Mouse (Mus musculus) kidney, adult 2 months (tissue): ENCODE measurements at regions not wholly inside any gene's neighbourhood (a gene's known extent, or its start where the extent isn't known, plus 50 kb on each side); places are given as distances from the start of the nearest gene placed in this dataset.

ENCODE experiments used
- DNase-seq: peaks from one replicate; pipeline ENCODE4 v3.0.0; 2021
- H3K27ac ChIP-seq: fragments of 200-500 bp; 2 replicates; pipeline ENCODE4 v1.5.1; 2012; ENCODE audit warnings: low read depth, low read length, control low read depth, inconsistent platforms; ENCODE audit not compliant: insufficient read depth
- H3K27me3 ChIP-seq: fragments of 200-500 bp; replicated peaks from 2 replicates; pipeline ENCODE4 v1.6.1; 2012; ENCODE audit warnings: mild to moderate bottlenecking, moderate library complexity, low read length, inconsistent platforms; ENCODE audit not compliant: control insufficient read depth, insufficient read depth
- H3K36me3 ChIP-seq: fragments of 200-500 bp; 2 replicates; pipeline ENCODE4 v1.6.1; 2012; ENCODE audit warnings: mild to moderate bottlenecking, moderate library complexity, low read length, inconsistent platforms; ENCODE audit not compliant: control insufficient read depth, insufficient read depth
- H3K4me1 ChIP-seq: fragments of 200-500 bp; 2 replicates; pipeline ENCODE4 v1.6.1; 2011; ENCODE audit warnings: low read length; ENCODE audit not compliant: control insufficient read depth, insufficient read depth
- H3K4me3 ChIP-seq: fragments of 200-500 bp; 2 replicates; pipeline ENCODE4 v1.5.1; 2011; ENCODE audit warnings: mild to moderate bottlenecking, low read depth, low read length, control low read depth; ENCODE audit not compliant: insufficient read depth
- CTCF ChIP-seq: fragments of 200-500 bp; conservative IDR thresholded peaks from 2 replicates; pipeline ENCODE4 v1.5.1; 2011; ENCODE audit warnings: low read depth, mild to moderate bottlenecking, control low read depth, low read length, moderate library complexity, mixed read lengths; ENCODE audit not compliant: insufficient read depth, insufficient read length
- POLR2A ChIP-seq: fragments of 200-500 bp; IDR thresholded peaks from one replicate; pipeline ENCODE4 v1.6.1; 2011; ENCODE audit warnings: low read depth, low read length, control low read depth
- WGBS: fragments of 180-500 bp; shearing (Covaris S2); methylation state at CpG from one replicate; pipeline ENCODE4 v1.1.7; 2018; 5-methylcytosine and 5-hydroxymethylcytosine counted together

DNA sequence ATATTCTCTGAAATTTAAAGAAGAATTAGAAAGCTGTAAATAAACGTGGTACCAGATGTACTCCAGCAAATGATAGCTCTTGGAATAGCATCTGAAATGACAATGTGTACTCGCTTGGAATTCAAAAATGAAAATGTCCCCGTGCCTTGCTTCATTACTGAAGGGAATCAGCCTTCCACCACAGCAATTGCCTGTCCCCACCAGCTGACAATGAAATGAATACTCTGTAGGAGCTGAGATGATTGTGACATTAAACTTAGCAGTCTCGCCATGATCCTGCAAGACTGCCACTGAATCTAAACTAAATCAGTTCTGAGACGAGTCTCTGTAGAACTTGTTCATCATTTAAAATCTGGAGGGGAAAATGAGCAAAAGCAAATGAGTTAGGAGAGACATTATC, 104.9 kb upstream of the Slc13a1 start:
- TF ChIP-seq POLR2A (no peak), CTCF (no peak)
- Histone ChIP-seq H3K4me1 (no peaks in the 10 kb centered on the region), H3K4me3 (no peak overlapping the region), H3K27ac (no peak overlapping the region), H3K36me3 (no peaks in the 10 kb centered on the region), H3K27me3 (no peaks in the 10 kb centered on the region)
- WGBS = 82% methylated on average over 5 of the region's 5 CpGs
- DNase-seq = no peak

DNA sequence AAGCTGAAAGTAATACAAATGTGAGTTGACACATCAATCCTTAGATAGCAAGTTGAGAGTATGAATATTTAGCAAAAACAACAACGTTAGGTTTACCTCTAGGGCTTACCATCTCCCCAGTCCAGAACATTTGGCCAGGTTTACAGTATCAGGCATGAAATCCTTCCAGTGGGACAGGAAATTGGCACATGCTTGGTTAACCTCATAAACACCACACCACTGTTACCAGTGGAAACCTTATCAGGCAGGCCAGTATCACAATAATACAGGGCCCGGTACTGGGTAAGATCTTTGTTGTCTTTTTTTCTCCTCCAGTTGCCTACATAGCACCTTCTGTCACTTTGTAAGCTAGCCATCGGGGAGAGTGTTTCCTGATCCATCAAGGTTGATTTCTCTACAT, 101.7 kb upstream of the Slc13a1 start:
- H3K27ac ChIP-seq = no peak overlapping the region
- no peaks in the 10 kb centered on the region for H3K4me1 ChIP-seq
- no peak for TF ChIP-seq CTCF
- TF ChIP-seq POLR2A = no peak
- 67% methylated on average over 3 of the region's 3 CpGs for WGBS
- H3K27me3 ChIP-seq = no peaks in the 10 kb centered on the region
- no peaks in the 10 kb centered on the region for H3K36me3 ChIP-seq
- no peak overlapping the region for H3K4me3 ChIP-seq
- DNase-seq = no peak

DNA sequence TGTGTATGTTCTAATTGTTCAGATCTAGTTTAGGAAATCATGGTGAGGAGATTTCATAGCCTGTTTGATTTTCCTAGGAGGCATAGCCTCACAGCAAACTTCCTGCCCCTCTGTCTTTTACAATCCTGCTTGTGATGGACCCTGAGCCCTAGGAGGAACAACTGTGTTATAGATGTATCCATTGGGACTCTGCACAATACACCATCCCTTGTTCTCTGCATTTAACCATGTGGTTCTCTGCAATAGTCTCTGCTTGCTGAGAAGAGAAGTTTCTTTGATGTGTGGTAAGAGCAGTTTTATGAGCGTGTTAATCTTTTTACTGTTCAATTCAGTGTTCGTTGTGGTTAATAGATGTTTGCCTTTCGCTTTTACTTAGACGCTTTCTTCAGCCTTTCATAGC, 95.9 kb upstream of the Slc13a1 start:
- no peak for TF ChIP-seq CTCF
- TF ChIP-seq POLR2A = no peak
- Histone ChIP-seq H3K36me3 (no peaks in the 10 kb centered on the region), H3K4me1 (peaks cover 7% of the 10 kb centered on the region; the same call in 1 of the 2 replicates), H3K27ac (no peak overlapping the region), H3K4me3 (no peak overlapping the region), H3K27me3 (no peaks in the 10 kb centered on the region)
- WGBS = 57% methylated on average over 4 of the region's 4 CpGs
- DNase-seq = no peak

DNA sequence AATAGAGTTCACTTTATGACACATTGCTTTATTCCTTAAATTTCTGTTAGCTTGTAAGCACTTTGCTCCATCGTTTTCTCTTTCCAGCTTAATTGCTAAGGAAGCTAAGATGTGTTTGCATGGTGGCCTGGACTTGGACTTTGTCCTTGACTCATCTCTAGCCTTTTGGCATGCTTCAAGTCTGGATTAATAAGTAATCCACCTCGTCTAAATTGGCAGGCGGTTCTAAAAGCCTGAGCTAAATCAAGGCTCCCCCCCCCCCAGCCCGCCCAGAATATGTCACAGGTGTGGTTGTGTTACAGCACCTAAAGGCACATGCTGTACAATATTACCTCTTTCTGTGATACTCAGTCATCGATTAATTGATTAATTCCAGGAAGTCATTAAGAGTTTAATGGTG, 94.7 kb upstream of the Slc13a1 start:
- 26% methylated on average over 5 of the region's 5 CpGs for WGBS
- DNase-seq = peak; percentile 95
- no peak overlapping the region for H3K4me3 ChIP-seq
- H3K4me1 ChIP-seq = peaks cover 7% of the 10 kb centered on the region; the same call in 1 of the 2 replicates
- no peak overlapping the region for H3K27ac ChIP-seq
- H3K36me3 ChIP-seq = no peaks in the 10 kb centered on the region
- TF ChIP-seq CTCF = no peak
- no peak for TF ChIP-seq POLR2A
- no peaks in the 10 kb centered on the region for H3K27me3 ChIP-seq

DNA sequence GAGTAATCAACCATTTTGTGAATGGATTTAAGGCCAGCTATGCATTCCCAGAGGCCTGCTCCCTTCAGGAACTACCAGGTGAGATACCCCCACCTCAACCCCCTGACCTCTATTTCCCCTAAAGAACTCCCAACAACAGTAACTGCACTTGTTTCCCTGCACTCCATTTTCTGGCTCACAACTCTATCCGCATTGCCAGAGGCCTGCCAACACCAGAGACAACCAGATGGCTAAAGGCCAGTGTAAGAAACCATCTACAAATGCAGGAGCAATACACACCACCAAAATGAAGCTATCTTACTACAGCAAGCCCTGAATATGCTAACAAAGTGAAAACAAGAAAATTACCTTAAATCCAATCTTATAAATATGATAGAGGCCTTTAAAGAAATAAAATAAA, 77.7 kb upstream of the Slc13a1 start:
- DNase-seq = no peak
- no peaks in the 10 kb centered on the region for H3K27me3 ChIP-seq
- no peak for TF ChIP-seq POLR2A
- no peak for TF ChIP-seq CTCF
- no peak overlapping the region for H3K27ac ChIP-seq
- H3K36me3 ChIP-seq = no peaks in the 10 kb centered on the region
- no peak overlapping the region for H3K4me3 ChIP-seq
- no peaks in the 10 kb centered on the region for H3K4me1 ChIP-seq
- 100% methylated on average over 1 of the region's 1 CpGs for WGBS

DNA sequence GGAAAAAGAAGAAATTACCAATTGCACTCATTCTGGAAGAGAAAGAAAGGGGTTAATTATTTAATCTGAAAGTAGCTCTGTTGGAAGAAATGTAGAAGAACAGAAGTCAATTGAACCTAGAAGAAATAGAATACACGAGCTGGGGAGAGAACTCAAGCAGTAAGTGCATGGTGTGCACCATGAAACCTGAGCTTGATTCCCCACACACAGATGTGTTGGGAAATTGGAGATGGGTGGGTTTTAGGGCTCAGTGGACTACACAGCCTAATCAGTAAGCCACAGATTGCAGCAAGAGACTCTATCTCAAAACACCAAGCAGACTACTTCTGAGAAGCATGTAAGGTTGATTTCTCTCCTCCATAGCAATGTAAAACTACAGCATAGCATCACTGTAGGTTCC, 70.6 kb upstream of the Slc13a1 start:
- Histone ChIP-seq H3K4me1 (0 out of 2 replicates have a peak, but pooled peaks cover 4% of the 10 kb centered on the region), H3K4me3 (no peak overlapping the region), H3K27me3 (no peaks in the 10 kb centered on the region), H3K36me3 (no peaks in the 10 kb centered on the region), H3K27ac (no peak overlapping the region)
- DNase-seq = no peak
- WGBS = 12% methylated on average over 1 of the region's 1 CpGs
- TF ChIP-seq CTCF (no peak), POLR2A (no peak)

DNA sequence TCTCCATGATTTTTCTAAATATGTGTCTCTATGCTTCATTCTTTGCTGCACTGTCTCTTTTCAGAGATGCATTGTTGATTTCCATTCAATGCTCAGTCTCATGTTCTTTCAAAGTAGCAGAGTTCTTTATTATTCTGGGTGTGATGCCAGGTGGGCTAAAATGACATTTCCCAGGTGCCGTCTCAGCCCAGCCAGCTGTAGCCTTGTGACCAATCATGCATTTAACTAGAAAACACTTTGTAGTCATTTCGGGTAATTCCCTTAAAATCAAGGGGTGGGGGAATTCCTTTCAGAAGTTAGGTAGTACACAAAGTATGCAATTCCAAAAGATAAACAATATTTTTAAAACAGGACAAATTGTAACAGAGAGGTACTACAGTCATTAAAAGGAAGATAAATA, 70.2 kb upstream of the Slc13a1 start:
- H3K4me1 ChIP-seq = 0 out of 2 replicates have a peak, but pooled peaks cover 4% of the 10 kb centered on the region
- H3K27ac ChIP-seq = no peak overlapping the region
- no peak for TF ChIP-seq POLR2A
- TF ChIP-seq CTCF = no peak
- 22% methylated on average over 2 of the region's 2 CpGs for WGBS
- no peaks in the 10 kb centered on the region for H3K36me3 ChIP-seq
- H3K4me3 ChIP-seq = no peak overlapping the region
- DNase-seq = peak; percentile 65
- H3K27me3 ChIP-seq = no peaks in the 10 kb centered on the region

DNA sequence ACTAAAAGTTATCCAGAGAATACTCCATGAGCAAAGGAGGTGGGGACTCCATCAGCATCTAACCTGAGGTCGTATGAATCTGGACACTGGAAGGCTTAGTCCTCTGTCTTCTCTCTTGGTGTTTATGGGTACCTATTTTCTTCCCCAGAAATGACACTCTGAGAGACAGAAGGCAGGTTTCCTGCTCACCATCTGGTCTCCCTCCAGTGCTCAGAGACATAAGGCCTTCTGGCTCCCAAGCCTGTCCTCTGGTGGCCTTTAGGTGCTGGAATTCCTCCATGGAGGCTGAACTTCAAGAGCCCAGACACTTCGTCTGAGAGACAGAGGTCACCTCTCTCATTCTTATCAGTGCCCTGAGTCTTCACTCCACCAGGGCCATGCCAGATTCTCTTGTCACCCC, 65.7 kb upstream of the Slc13a1 start:
- Histone ChIP-seq H3K4me1 (0 out of 2 replicates have a peak, but pooled peaks cover 4% of the 10 kb centered on the region), H3K36me3 (no peaks in the 10 kb centered on the region), H3K27me3 (no peaks in the 10 kb centered on the region), H3K27ac (no peak overlapping the region), H3K4me3 (no peak overlapping the region)
- TF ChIP-seq CTCF (no peak), POLR2A (no peak)
- WGBS = 61% methylated on average over 2 of the region's 2 CpGs
- DNase-seq = no peak
